Mouse (Mus musculus): ENCODE data around the gene Idh3b.

- TF ChIP-seq TCF12 (IDR thresholded peaks at IDR 0.05; ENCODE audit: low read depth, low read length) (no peak), ELF1 (IDR thresholded peaks at IDR 0.05; ENCODE audit: low read depth, low read length) (no peak), CTCF (conservative IDR thresholded peaks at IDR 0.05 in 1 of 2, IDR thresholded peaks at IDR 0.05 in 1 of 2; ENCODE audit: low read depth in 2 of 2, low read length in 2 of 2) (no peak), NELFE (IDR thresholded peaks at IDR 0.05; ENCODE audit: low read depth, low read length) (no peak), SIN3A (IDR thresholded peaks at IDR 0.05; ENCODE audit: low read length) (no peak), BHLHE40 (IDR thresholded peaks at IDR 0.05; ENCODE audit: low read depth, low read length) (no peak), CHD2 (IDR thresholded peaks at IDR 0.05; ENCODE audit: low read length) (no peak), MEF2A (IDR thresholded peaks at IDR 0.05; ENCODE audit: borderline replicate concordance, low read depth, low read length) (no peak), MAZ (IDR thresholded peaks at IDR 0.05; ENCODE audit: low read depth, low read length) (no peak), MAFK (IDR thresholded peaks at IDR 0.05; ENCODE audit: insufficient replicate concordance, low read length) (no peak), POLR2A (IDR thresholded peaks at IDR 0.05; ENCODE audit: low read depth, low read length) (no peak), ETS1 (conservative IDR thresholded peaks at IDR 0.05; ENCODE audit: low read depth, low read length) (no peak), E2F4 (IDR thresholded peaks at IDR 0.05; ENCODE audit: insufficient replicate concordance, low read depth, low read length) (no peak), RCOR1 (conservative IDR thresholded peaks at IDR 0.05; ENCODE audit: low read depth, low read length) (no peak)
Measured at GRCm38 (mm10) chr2:130294218-130294935, 10.0 kb upstream of the Idh3b start.
